Comparison of ENCODE assay signal across 18 mouse cellular contexts in genomic region chr1:36927569-36927968, GRCm38 (mm10).
"Had no signal": no experiment of that assay in that cellular context is flagged by ENCODE, and none has a peak within 500 bp of the region (broad histone marks: within the 10 kb centered on the region; RNA-seq: fewer than 3 reads in every experiment).

No protein-coding gene starts in this region.

- H3K36me3 ChIP-seq: intestine, embryonic 15.5 days; limb, embryonic 12.5 days; lung, embryonic 15.5 days; midbrain, embryonic 12.5 days; neural tube, embryonic 12.5 days had no signal

- H3K9me3 ChIP-seq: intestine, embryonic 15.5 days; limb, embryonic 12.5 days; lung, embryonic 15.5 days; megakaryocyte, embryonic 14.5 days; midbrain, embryonic 12.5 days; neural tube, embryonic 12.5 days had no signal

- DNase-seq: kidney, adult 18-20 months; kidney, postnatal 10 days; kidney, postnatal 4 days; lung, postnatal 36 days; retina, postnatal 1 day; right cerebral cortex, postnatal 4 days; spleen, adult 18-20 months; thymus, adult 2 months; thymus, postnatal 25 days had no signal

- ATAC-seq: intestine, embryonic 15.5 days; midbrain, embryonic 16.5 days had no signal

- H3K4me2 ChIP-seq: intestine, embryonic 15.5 days; limb, embryonic 12.5 days; lung, embryonic 15.5 days; midbrain, embryonic 12.5 days; neural tube, embryonic 12.5 days had no signal

- H3K9ac ChIP-seq: intestine, embryonic 15.5 days; limb, embryonic 12.5 days; lung, embryonic 15.5 days; midbrain, embryonic 12.5 days; neural tube, embryonic 12.5 days had no signal

- H3K27me3 ChIP-seq: intestine, embryonic 15.5 days; limb, embryonic 12.5 days; lung, embryonic 15.5 days; megakaryocyte, embryonic 14.5 days; midbrain, embryonic 12.5 days; neural tube, embryonic 12.5 days had no signal

- H3K4me3 ChIP-seq: intestine, embryonic 15.5 days; layer of hippocampus, adult 2 months; limb, embryonic 12.5 days; lung, embryonic 15.5 days; megakaryocyte, embryonic 14.5 days; midbrain, embryonic 12.5 days; myocyte; neural tube, embryonic 12.5 days had no signal

- H3K4me1 ChIP-seq: limb, embryonic 12.5 days; midbrain, embryonic 12.5 days; neural tube, embryonic 12.5 days had no signal

- H3K27ac ChIP-seq: layer of hippocampus, adult 2 months; limb, embryonic 12.5 days; lung, embryonic 15.5 days; midbrain, embryonic 12.5 days; neural tube, embryonic 12.5 days had no signal
